Mouse (Mus musculus): ENCODE measurements around the gene Pcnx.

The Pcnx gene

GRCm38 (mm10) chr12:81904456-81904855 is 44.6 kb downstream of the Pcnx start:
- no peak for DNase-seq (ENCODE audit: low spot score in 2 of 2)

- no peak for DNase-seq (ENCODE audit: low spot score in 2 of 2)
Observed at GRCm38 (mm10) chr12:81905865-81906264, 46.0 kb downstream of the Pcnx start.

GRCm38 (mm10) chr12:81907741-81908357 is 48.0 kb downstream of the Pcnx start:
- no peak for DNase-seq (ENCODE audit: low spot score in 2 of 2)

- DNase-seq (ENCODE audit: low spot score in 2 of 2): no peak
Observed at GRCm38 (mm10) chr12:81910439-81910838, 50.6 kb downstream of the Pcnx start.

GRCm38 (mm10) chr12:81915176-81915950 is 55.5 kb downstream of the Pcnx start:
- peak; percentile 39 to 72 for DNase-seq (ENCODE audit: low spot score in 2 of 2)

GRCm38 (mm10) chr12:81918346-81918745 is 58.5 kb downstream of the Pcnx start:
- DNase-seq (ENCODE audit: low spot score in 2 of 2): no peak

GRCm38 (mm10) chr12:81918886-81919285 is 59.1 kb downstream of the Pcnx start:
- no peak for DNase-seq (ENCODE audit: low spot score in 2 of 2)

- DNase-seq (ENCODE audit: low spot score in 2 of 2): no peak
Observed at GRCm38 (mm10) chr12:81920027-81920426, 60.2 kb downstream of the Pcnx start.

- DNase-seq (ENCODE audit: low spot score in 2 of 2): no peak
Observed at GRCm38 (mm10) chr12:81920614-81921013, 60.8 kb downstream of the Pcnx start.

GRCm38 (mm10) chr12:81921785-81922184 is 62.0 kb downstream of the Pcnx start:
- DNase-seq (ENCODE audit: low spot score in 2 of 2): no peak

GRCm38 (mm10) chr12:81922838-81923237 is 63.0 kb downstream of the Pcnx start:
- no peak for DNase-seq (ENCODE audit: low spot score in 2 of 2)

- DNase-seq (ENCODE audit: low spot score in 2 of 2): no peak
Observed at GRCm38 (mm10) chr12:81927163-81927562, 67.3 kb downstream of the Pcnx start.

- no peak for DNase-seq (ENCODE audit: low spot score in 2 of 2)
Observed at GRCm38 (mm10) chr12:81927643-81928381, 68.0 kb downstream of the Pcnx start.

- no peak for DNase-seq (ENCODE audit: low spot score in 2 of 2)
Observed at GRCm38 (mm10) chr12:81928382-81928770, 68.6 kb downstream of the Pcnx start.

GRCm38 (mm10) chr12:81932015-81932414 is 72.2 kb downstream of the Pcnx start:
- no peak for DNase-seq (ENCODE audit: low spot score in 2 of 2)

GRCm38 (mm10) chr12:81933430-81933829 is 73.6 kb downstream of the Pcnx start:
- DNase-seq (ENCODE audit: low spot score in 2 of 2): no peak

- no peak for DNase-seq (ENCODE audit: low spot score in 2 of 2)
Observed at GRCm38 (mm10) chr12:81934510-81934909, 74.7 kb downstream of the Pcnx start.

- DNase-seq (ENCODE audit: low spot score in 2 of 2): no peak
Observed at GRCm38 (mm10) chr12:81936066-81936465, 76.2 kb downstream of the Pcnx start.

GRCm38 (mm10) chr12:81941191-81941590 is 81.4 kb downstream of the Pcnx start:
- no peak for DNase-seq (ENCODE audit: low spot score in 2 of 2)

- no peak for DNase-seq (ENCODE audit: low spot score in 2 of 2)
Observed at GRCm38 (mm10) chr12:81943331-81944062, 83.7 kb downstream of the Pcnx start.

- no peak for DNase-seq (ENCODE audit: low spot score in 2 of 2)
Observed at GRCm38 (mm10) chr12:81949026-81949425, 89.2 kb downstream of the Pcnx start.

GRCm38 (mm10) chr12:81950016-81950415 is 90.2 kb downstream of the Pcnx start:
- DNase-seq (ENCODE audit: low spot score in 2 of 2): no peak

Measured in heart, adult 9 months (tissue).